Mouse (Mus musculus) retina, postnatal 7 days (tissue): Measurements from ENCODE around the gene Nkx2-5.

Source experiments
- DNase-seq: peaks from one replicate; pipeline ENCODE4 v3.0.0-alpha.2; 2012; ENCODE audit warnings: low read depth, low spot score

Nkx2-5 gene

DNA sequence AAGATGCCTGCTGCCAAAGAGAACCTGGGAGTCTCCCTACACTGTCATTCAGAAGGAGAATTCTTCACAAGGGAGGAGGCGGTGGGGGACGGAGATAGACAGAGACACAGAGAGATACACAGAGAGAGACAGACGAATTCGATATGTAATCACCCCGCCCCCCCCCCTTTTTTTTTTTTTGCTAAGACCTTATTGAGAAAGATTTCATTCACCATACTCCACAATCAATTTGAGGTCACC lies at the start of gene Nkx2-5:
Gene Nkx2-5, minus strand, starts transcription at position 101 of the 240 bp plus-strand sequence.
- DNase-seq, result no peak

DNA sequence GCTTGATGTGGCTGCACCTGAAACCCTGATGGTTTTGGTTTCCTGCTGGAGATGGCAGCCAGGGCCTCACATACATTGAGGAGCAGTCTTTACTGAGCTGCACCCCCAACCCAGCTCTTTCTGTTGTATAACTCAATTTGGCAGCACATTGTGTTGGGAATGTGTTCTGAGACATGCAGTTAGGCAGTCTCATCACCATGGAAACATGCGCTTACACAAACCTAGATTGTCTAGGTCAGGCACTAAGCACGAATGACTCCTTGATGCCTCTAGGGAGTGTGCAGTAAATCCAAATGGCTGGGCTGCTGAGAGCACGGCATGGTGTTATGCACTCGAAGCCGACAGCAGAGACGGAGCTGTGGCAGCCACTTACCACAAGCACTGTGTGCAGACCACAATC lies 49.5 kb upstream of the Nkx2-5 start:
- DNase-seq, result no peak

DNA sequence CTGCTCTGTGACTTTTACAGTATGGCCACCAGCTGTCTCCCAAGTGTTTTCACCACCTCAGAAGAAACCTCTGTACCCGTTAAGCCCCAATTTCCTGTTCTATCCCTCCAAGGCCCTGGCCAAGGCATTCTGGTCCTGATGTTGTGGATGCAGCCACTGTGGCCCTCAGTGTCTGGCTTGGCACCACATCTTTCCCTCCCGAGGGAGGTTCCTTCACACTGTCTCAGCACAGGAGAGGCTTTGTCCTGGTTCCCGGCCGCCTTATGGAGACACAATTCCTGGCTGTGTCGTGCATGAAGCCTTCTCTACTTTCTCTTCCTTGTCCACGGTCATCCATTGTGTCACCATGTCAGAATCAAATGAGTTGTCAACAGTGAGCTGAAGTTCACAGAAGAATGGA lies 48.7 kb upstream of the Nkx2-5 start:
- no peak for DNase-seq

DNA sequence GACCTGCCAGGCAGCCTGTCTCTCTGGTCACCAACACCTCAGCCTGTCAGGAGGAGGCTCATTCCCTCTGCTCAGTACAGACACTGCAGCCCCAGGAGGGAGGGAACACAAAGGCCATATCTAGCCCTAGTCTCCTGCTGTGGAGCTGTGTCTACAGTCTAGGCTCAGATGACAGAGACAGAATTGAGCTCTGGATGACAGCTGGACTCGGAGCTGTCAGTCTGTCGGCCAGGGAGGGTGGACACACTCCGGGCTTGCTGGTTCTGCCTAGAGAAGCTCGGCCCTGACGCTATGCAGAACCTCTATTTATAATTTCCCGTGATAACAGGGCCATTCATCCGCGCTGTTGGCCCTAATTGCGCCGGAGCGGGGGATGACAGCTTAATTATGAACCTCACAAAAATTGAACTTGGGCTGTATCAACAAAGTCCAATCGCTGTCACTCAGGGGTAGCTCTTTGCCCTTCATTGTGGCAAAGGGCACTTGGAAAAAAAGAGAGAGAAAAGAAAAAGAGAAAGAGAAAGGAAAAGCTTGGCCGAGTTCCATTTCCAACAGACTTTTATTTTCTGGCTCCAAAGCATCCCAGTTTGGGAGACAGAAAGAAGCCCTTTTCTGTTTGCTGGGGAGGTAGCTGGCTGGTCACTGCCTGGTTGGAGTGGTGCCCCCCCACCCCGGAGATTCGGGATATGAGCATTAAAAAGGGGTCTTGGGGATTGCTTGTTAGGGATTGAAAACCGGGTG lies 48.0 kb upstream of the Nkx2-5 start:
- DNase-seq, result no peak

DNA sequence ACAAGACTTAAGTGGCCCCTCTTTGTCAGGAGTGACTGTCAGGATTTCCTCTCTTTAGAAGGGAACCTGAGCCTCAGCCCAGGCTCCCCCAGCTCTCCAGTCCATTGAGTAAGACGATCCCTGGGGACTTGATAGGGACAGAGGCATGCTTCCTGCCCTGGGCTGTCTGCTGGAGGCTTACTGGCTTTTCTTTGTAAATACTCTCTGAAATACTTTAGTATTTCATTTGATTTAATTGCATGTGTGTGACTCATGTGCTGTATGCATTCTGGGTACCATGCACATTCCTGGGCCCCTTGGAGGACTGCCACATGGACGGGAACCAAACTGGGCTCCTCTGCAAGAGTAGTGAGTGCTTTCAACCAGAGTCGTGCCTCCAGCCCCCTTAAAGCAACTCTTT lies 43.1 kb upstream of the Nkx2-5 start:
- DNase-seq, result no peak

DNA sequence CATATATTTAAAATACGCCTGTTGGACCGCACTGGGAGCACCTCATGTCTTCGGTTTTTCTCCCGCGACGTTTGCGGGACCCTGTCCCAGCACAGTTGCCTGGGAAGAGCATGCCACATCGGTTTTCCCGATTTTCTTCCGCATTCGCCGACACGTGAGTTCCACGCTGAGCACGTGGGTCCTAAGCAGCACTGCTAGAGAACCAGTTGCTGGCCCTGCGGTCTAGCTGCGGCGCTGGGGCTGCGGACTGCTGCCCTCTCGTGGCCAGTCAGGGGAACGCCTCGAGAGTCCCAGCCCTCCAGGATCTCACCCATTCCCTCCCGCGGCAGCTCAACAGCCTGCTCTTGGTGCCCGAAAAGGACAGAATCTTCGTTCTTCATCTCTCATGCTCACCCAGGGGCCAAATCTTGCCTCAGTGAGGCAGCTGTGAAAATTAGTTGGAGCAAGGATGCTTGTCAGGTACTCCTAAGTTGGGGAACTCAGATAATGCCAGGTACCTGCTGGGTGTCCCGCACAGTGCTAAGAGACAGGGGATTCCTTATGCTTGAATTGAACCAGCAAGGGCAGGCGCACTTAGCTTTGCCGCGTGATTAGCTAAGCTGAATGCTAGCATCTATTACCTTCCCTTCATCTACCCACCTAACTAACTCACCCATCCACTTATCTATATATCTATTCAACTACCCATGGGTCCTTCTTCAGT lies 41.4 kb upstream of the Nkx2-5 start:
- DNase-seq, result peak; percentile 63

DNA sequence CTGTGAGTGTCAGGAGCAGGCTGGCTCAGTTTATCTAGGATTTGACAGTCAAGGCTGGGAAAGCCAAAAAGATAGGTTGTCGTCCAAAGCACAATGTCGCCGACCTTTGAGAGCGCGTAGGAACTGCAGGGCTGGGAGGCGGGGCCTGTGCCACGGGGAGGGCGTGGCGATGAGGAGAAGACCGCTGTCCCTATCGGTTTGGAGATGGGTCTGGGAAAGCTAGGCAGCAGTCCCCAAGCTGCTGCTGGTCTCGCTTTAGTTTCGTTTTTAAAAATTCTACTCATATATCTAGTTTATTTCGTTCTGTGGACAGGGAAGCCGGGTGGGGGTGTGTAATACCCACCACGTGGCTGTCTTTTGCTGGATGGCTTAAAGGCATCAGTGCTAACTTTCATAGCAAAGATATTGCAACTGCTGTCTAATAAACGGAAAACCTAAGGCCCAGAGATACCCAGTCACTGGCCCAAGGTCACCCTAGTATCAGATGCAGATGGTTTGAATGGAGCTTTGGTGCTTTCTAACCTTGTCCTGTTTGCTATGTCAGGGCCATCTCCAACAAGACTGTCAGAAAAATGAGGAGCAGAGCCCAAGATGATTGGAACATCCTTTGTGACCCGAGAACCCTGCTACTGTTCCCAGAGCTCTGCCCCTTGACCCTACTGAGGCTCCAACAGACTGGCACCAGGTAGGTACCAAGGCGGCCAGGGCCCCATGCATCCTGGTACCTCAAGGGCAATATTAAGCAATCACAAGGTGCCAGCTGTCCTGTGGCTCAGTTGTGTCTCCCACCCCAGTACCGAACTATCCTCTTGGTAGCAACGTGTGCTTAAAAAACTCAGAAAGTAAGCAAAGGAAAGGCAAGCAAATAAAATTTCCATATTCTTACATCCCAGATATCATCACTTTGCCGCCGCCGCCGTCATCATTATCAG lies 40.5 kb upstream of the Nkx2-5 start:
- DNase-seq, result peak; percentile 48

DNA sequence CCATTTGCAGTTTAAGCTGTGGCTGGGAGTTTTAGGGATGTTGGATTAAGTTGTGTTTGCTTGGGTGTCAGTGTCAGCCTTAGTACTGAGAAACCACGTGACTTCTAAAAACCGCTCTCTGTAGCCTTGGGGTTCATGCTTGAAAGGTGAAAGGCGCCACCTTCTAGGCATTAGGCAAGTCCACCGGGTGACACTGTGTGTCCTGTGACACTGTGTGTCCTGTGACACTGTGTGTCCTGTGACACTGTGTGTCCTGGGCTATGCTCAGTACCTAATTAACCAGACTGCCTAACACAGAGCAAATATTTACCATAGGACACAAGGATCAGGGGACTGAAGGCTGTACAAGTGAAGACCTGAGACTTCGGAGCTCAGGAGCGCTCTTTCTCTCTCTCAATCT lies 38.8 kb upstream of the Nkx2-5 start:
- DNase-seq, result no peak

DNA sequence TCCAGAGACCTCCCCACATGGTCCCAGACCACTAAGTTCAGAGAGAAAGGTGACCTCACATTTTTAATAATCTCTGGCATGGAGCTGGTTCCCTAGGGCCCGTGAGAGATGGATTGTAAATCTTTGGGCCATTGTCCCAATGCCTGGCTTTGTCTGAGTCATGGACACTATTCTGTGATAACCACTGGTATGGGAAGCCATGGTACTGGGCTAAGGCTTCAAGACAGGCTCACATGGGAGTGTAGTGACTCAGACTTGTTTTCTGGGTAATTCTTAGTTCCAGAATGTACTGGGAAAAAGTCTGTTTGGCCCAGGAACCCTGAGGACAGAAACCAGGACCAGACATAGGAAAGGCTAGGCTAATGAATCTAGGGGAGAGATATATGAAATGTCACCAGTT lies 37.9 kb upstream of the Nkx2-5 start:
- DNase-seq, result no peak

DNA sequence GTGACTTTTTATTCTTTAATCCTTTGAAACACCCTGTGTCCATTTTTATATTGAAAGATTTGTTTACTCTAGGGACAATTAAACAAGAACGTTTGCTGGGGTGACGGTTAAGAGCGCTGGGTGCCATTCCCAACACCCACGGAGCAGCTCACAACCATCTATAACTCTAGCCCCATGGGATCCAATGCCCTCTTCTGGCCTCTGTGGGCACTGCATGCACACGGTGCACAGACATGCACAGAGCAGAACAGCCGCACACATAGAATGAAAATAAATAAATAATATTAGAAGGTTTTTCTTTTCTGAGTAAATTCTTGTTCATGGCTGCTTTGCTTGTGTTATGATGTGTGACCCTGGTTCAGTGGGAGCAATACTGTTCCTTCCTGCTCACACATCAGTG lies 34.4 kb upstream of the Nkx2-5 start:
- DNase-seq, result no peak

DNA sequence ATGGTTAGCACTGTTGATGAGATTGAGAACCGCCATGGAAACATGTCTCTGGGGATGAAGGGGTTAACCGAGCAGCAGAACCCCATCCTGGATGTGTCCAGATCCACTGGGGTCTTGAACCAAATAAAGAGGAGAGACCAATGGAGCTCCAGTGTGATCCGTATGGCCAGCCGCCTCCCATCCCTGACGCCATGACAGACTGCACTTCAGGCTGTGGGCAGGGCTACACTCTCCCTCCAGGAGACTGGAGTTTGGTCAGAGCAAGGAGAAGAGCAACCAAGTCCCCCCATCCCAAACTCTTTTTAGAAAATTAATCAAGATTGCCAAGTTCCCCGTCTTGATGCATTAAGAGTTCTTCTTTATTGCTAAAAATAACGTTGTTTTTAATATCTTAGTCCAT lies 33.1 kb upstream of the Nkx2-5 start:
- no peak for DNase-seq

DNA sequence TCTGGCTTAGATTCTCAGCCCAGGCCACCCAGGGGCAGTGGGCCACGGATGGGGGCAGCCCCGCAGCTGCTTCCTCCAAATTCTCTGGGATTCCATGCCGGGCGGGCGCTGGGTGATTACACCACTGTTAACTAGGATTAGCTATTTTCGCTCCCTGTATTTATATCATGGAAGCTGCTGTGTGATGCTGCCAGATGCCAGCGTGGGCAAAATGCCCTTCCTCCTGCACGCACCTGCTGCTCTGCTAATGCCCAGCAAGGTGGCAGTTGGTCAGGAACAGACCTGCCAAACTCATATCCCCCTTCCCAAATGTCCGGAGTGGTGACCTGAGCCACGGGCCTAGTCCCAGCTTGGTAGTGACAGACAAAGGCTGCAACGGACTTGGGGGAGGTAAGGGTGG lies 29.7 kb upstream of the Nkx2-5 start:
- no peak for DNase-seq

DNA sequence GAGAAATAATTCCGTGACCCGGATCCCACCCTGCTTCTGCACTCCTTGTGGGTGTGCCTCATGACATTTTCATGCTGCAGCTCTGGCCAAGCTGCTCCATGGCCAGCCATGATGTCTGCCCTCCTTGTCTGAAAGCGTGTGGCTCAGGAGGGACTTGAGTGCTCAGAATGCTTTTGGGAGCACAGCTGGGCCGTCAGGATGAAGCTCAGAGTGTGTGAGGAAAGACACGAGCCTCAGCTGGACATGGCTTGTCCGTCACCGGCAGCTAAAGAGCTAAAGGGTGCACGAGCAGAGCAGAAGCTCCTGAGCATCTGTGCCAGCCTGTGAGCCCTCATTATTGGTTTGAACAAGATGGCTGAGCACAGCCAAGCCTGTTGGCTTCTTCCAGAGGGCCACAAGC lies 28.7 kb upstream of the Nkx2-5 start:
- DNase-seq, result no peak

DNA sequence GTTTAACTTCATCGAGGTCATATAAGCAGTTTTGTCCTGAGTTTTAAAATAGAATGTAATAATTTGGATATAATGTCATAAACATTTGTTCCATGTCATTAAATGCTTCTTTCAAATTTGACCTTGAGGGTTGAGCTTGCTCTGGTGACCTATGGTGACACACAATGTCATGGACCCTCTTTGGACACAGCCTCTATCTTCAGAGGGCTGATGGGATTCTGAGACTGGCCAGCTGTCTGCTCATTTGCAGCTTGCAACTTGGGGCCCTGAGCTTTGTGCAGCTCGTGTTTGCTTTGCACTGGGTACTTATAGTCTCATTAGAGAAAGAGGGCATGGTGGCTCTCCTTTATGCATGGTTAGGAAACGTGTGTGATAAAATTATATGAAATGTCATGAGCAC lies 28.1 kb upstream of the Nkx2-5 start:
- no peak for DNase-seq

DNA sequence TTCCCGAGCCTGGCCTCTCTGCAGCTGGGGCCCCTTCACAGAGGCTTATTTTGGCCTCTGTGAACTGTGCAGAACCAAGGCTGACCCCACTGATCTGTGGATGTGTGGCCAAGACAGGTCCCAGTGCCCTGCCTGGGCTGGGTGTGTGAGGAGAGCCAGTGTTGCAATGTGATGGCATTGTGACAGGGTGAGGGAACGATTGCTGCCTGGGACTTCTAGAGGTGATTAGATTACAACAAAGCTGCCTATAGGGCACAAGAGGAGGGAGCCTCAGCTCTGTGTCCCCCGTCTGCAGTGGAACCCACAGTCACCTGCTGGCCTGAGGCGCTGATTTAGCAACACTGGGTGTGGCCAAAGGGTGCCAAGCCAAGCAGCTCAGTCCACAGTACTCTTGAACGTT lies 23.9 kb upstream of the Nkx2-5 start:
- no peak for DNase-seq

DNA sequence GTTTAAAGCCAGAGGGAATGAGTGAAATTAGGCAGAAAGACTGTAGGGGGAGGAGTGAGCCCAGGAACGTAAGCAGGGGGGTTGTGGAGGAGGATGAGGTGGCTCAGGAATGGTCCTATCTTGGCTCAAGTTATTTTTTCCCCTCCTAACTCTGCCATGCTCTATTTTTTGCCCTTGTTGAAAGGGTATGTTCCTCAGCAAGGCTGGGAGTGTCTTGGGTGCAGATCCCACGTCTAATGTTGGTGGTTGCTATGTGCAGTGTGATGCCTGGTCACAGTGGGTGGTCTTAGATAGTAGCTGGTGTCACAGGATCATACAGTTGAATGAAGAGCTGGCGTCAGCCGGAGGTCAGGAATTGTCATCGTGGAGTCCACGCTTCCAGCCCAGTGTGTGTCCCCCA lies 20.3 kb upstream of the Nkx2-5 start:
- DNase-seq, result no peak

DNA sequence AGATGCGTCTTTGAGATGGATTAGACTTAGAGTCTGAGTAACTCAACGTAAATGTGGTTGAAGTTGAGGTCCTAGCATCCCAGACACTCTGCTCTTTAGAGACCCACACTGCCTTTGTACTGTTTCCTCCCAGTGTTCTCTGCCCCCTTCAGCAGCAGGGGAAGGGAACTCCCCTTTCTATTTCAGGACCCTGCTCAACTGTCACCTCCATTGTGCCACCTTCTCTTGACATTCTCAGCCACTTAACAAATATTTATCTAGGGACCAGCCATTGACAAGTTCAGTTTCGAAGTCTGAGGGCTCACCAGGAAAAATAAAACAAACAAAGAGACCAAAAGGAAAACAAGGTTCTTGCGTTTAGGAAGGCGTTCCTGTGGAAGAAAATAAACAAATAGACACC lies 19.5 kb upstream of the Nkx2-5 start:
- DNase-seq, result no peak

DNA sequence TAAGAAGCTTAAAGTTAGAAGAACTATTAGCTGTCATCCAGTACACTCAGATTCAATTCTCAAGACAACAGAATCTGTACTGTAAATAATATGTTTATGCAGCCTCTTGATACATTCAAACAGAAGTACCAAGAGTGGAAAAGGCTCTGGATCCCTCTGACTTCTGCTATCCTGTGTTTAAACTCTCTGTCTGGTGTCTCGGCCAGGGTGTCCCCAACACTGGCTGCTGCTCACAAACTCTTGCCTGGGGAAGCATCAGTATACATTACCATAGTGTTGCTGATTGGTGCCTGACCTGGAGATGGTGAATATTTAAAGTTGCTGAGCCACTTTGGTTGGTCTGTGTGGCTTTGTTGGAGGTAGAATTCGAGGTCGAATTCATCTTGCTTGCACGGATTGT lies 17.0 kb upstream of the Nkx2-5 start:
- DNase-seq, result no peak

DNA sequence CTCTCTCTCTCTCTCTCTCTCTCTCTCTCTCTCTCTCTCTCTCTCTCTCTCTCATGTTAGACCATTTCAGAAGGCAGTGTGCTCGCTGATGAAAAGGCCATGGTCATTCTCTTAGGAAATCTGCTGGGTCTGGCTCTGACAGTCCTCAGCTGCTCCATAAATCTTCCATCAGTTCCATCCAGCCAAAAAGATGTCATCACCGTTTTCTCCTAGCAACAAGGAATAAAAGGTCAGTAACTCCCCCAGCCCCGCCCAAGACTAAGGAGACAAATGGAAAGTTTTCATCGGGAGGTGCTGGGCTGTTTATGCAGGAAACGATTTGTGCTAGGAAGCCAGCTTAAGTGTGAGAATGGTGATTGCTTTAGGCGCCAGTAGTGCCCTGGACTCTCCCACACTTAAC lies 16.6 kb upstream of the Nkx2-5 start:
- no peak for DNase-seq

DNA sequence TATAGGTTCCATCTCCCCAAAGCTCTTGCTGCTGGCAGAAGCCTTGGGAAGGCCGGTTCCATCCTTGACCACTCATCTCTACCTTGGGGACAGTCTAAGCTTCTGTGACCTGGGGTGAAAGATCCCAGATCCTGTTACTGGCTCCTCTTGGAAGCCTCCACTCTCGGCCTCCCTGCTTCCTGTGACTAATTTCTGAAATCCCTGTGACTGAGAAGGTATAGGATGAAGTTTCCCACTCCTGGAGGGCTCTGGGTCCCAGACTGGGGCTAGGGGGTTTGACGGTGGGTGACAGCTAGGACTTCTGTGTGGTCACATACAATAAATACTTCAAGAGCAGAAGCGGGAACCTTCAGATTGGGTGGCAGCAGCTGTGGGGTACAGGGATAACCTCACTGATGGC lies 16.1 kb upstream of the Nkx2-5 start:
- no peak for DNase-seq

DNA sequence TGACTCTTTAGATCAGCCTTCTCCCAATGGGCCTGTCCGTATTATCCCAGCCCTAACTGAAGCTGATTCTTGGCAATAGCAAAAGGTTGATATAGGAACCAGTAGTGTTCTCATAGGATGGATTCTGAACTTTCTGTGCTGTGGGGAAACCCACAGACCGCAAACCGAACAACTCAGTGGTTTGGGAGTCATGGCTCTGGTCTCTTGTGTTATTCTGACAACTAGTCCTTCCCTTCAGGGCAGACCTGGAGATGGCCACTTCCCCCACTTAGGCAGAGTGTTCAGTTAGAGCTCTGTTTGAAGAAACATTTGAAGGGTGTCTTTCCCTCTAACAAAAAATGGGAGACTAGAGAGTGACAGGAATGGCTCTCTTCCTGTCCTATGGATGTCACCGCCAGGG lies 7.5 kb upstream of the Nkx2-5 start:
- DNase-seq, result no peak

DNA sequence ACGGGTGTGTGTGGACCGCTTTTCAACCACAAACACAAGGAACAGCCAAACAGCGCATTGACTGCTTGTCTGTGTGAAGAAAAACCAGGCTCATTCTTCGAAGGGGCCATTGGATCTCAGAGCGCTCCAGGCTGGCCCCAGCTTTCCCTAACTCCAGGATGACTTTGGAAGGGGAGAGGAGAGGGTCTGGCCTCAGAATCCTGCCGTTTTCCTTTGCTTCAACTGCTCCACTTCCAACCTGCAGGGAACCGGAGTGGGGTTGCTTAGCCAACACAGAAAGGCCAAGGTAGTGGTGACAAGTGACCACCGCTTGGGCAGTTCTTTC lies 6.3 kb upstream of the Nkx2-5 start:
- DNase-seq, result no peak
